Mouse (Mus musculus): ENCODE measurements around the gene Snph.

DNA sequence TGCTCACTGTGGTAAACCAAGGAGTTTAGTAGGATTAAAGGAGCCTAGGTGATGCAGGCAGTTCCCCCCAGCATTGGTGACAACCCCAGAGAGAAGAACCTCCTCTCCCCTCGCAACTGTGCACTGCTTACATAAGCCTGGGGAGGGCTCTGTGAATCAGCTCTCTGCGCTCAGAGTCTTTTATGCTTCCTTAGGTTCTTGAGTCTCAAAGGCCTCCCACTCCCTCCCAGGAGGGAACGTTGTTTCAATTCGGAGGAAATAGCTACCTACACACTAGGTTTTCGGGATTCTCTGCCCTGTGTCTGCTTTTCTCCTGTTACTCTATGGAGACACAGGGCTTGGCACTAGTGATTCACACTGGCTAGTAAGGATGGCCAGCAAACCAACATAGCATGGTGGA is 57.8 kb downstream of the Snph start:
- TF ChIP-seq MAFK (IDR thresholded peaks at IDR 0.05; ENCODE audit: insufficient read depth, low read depth, low read length), result no peak
- no peak for TF ChIP-seq CHD2 (IDR thresholded peaks at IDR 0.05; ENCODE audit: low read depth, low read length)
- TF ChIP-seq ZC3H11A (IDR thresholded peaks at IDR 0.05; ENCODE audit: borderline replicate concordance, low read depth, low read length), result no peak
- no peak for TF ChIP-seq ZNF384 (IDR thresholded peaks at IDR 0.05; ENCODE audit: low read depth, low read length)

Data from ES-E14 (cell line).